15 mouse cellular contexts compared by ENCODE assay signal in the genomic region with DNA sequence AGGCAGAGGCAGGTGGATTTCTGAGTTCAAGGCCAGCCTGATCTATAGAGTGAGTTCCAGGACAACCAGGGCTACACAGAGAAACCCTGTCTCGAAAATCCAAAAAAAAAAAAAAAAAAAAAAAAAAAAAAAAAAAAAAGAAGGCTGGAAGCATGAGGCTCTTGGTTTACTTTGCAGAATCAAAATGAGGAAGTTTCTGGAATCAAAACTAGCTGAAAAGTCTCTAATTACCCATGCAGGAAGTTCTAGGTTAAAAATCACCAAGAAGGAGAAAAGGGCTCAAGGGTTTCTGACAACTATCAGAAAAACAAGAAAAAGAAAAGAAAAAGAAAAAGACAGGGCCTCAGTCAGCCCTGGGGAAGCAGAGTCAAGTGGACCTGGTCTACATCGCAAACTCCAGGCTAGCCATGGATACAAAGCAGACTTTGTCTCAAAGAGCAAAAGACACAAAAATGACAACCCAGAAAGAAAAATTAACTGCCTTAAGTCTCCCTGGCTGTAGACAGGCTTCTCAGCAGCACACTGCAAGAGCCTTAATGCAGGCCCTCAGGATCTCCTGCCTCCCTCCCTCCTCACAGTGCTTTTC. TPM values are rescaled to one million over a fixed set of nuclear protein-coding genes. Genes with fewer than 3 reads are reported as not detected.
DNase-seq lines count a peak whose midpoint lies in the region; ATAC-seq and TF ChIP-seq lines count a peak whose summit lies in the region.
"Had no signal": no experiment of that assay in that cellular context is flagged by ENCODE, and none has a peak within 500 bp of the region (broad histone marks: within the 10 kb centered on the region; RNA-seq: fewer than 3 reads in every experiment).

No protein-coding gene starts in this region.

- no peak overlapping the region for H3K9ac ChIP-seq in liver, adult 2 months (ENCODE audit: low read depth, low read length)
- no peak overlapping the region for H3K9ac ChIP-seq in liver, embryonic 11.5 days (ENCODE audit: low read depth, low read length)
- H3K9ac ChIP-seq: hindbrain, embryonic 14.5 days; neural tube, embryonic 13.5 days had no signal

- TF ChIP-seq POLR2A in liver, adult 2 months (IDR thresholded peaks at IDR 0.05; ENCODE audit: extremely low read depth, insufficient read depth, low read length) = no peak

- WGBS in liver, adult 2 months = 82% methylated on average over 2 of the region's 2 CpGs
- WGBS in liver, embryonic 11.5 days = 86% methylated on average over 2 of the region's 2 CpGs
- WGBS in macrophage (ENCODE audit: missing documents) = 17% methylated on average over 1 of the region's 2 CpGs

- no peak for ATAC-seq in liver, embryonic 11.5 days (replicated peaks; ENCODE audit: low FRiP score)

- H3K36me3 ChIP-seq in liver, adult 2 months (ENCODE audit: control insufficient read depth, insufficient read depth, low read length) = no peaks in the 10 kb centered on the region
- H3K36me3 ChIP-seq in liver, embryonic 11.5 days (ENCODE audit: control insufficient read depth, insufficient read depth, low read length) = no peaks in the 10 kb centered on the region
- H3K36me3 ChIP-seq in E14TG2a.4 (ENCODE audit: insufficient read depth, low read length) (peaks cover 41% of the 10 kb centered on the region), macrophage (ENCODE audit: inconsistent target) (no peaks in the 10 kb centered on the region)

- no peak overlapping the region for H3K4me2 ChIP-seq in liver, embryonic 11.5 days
- H3K4me2 ChIP-seq: heart, embryonic 11.5 days; hindbrain, embryonic 14.5 days; neural tube, embryonic 13.5 days had no signal

- no peaks in the 10 kb centered on the region for H3K9me3 ChIP-seq in liver, embryonic 11.5 days (ENCODE audit: control insufficient read depth, low read length)
- H3K9me3 ChIP-seq in E14TG2a.4 (ENCODE audit: low read length) = no peaks in the 10 kb centered on the region
- H3K9me3 ChIP-seq: G1E; neural tube, embryonic 13.5 days had no signal

- peaks cover 3% of the 10 kb centered on the region; the same call in 1 of the 2 replicates for H3K27me3 ChIP-seq in liver, adult 2 months (ENCODE audit: control insufficient read depth, insufficient read depth, low read length)
- no peaks in the 10 kb centered on the region for H3K27me3 ChIP-seq in liver, embryonic 11.5 days (replicated peaks; ENCODE audit: control insufficient read depth, insufficient read depth, low read length)
- H3K27me3 ChIP-seq in E14TG2a.4 (ENCODE audit: insufficient read depth, low read length) = no peaks in the 10 kb centered on the region
- H3K27me3 ChIP-seq: neural tube, embryonic 13.5 days had no signal

- H3K4me1 ChIP-seq in liver, adult 2 months (ENCODE audit: control insufficient read depth, insufficient read depth, low read length) = no peaks in the 10 kb centered on the region
- H3K4me1 ChIP-seq in liver, embryonic 11.5 days (replicated peaks; ENCODE audit: control insufficient read depth, insufficient read depth, low read length) = peaks cover 16% of the 10 kb centered on the region
- peaks cover 83% of the 10 kb centered on the region for H3K4me1 ChIP-seq in E14TG2a.4 (replicated peaks; ENCODE audit: low read depth, low read length)

- intact Hi-C loops in left cerebral cortex, postnatal 36 days (cut with DNase I) = no loop called here

- no peak overlapping the region for H3K4me3 ChIP-seq in liver, adult 2 months (ENCODE audit: insufficient read depth, low read depth, low read length)
- no peak overlapping the region for H3K4me3 ChIP-seq in liver, embryonic 11.5 days (ENCODE audit: low read depth, low read length)
- H3K4me3 ChIP-seq in E14TG2a.4 (replicated peaks; ENCODE audit: low read length) (peak overlapping the region; percentile 42), macrophage (ENCODE audit: inconsistent target) (no peak overlapping the region)
- H3K4me3 ChIP-seq: neural tube, embryonic 13.5 days had no signal

- no peak for TF ChIP-seq CTCF in liver, adult 2 months (IDR thresholded peaks at IDR 0.05; ENCODE audit: low read depth, low read length)
- no peak for TF ChIP-seq CTCF in E14TG2a.4 (conservative IDR thresholded peaks at IDR 0.05; ENCODE audit: low read length)

- 0 out of 2 replicates have a peak overlapping the region, but pooled peaks have one; percentile 5 for H3K27ac ChIP-seq in liver, adult 2 months (replicated peaks; ENCODE audit: insufficient read depth, low read depth, low read length)
- no peak overlapping the region for H3K27ac ChIP-seq in liver, embryonic 11.5 days (ENCODE audit: low read depth, low read length)
- peak overlapping the region; percentile 93 for H3K27ac ChIP-seq in macrophage
- H3K27ac ChIP-seq: hindbrain, embryonic 14.5 days; neural tube, embryonic 13.5 days had no signal

- DNase-seq in liver, adult 2 months (ENCODE audit: extremely low read depth, low read depth, low spot score) = no peak
- DNase-seq in liver, embryonic 11.5 days (ENCODE audit: low spot score) = no peak
- peak; percentile 25 for DNase-seq in MEL-GATA-1-ER (ENCODE audit: extremely low read depth, low read depth)
- DNase-seq in layer of hippocampus, adult 8-10 months (ENCODE audit: low spot score in 2 of 2) = no peak
- no peak for DNase-seq in left cerebral cortex, postnatal 36 days (ENCODE audit: low spot score in 2 of 2)
- no peak for DNase-seq in adrenal gland, adult 2 months
- DNase-seq: cerebellum, adult 8-10 months; kidney, postnatal 25 days; lung, postnatal 10 days had no signal

- H3K79me2 ChIP-seq in liver, adult 2 months (ENCODE audit: control insufficient read depth, insufficient read depth, low read length) = no peaks in the 10 kb centered on the region; the same call in 1 of the 2 replicates
- H3K79me2 ChIP-seq in macrophage (ENCODE audit: inconsistent target) = peaks cover 95% of the 10 kb centered on the region

RNA-seq across cellular contexts. Expression of gene Slc25a36, which starts 5.5 kb away (rescaled TPM):
- 8.3 and 10.9 TPM in 2 replicates for total RNA-seq in liver, adult 2 months (2014; rRNA removed)
- 0.41 and 0.95 TPM in 2 replicates for polyA plus RNA-seq in liver, adult 2 months (2012; rRNA removed)
- 37.2 and 38.6 TPM in 2 replicates for polyA plus RNA-seq in liver, embryonic 11.5 days (2014; fragmentation: Nextera tagmentation; extraction: Ambion mirVana)
- total RNA-seq in macrophage (2018; cell fraction: chromatin; rRNA removed) = 100 to 1,000 TPM; 101 to 374 (median 285) TPM
- total RNA-seq in macrophage (2018; cell fraction: cytosol; rRNA removed) = 10 to 100 TPM; 13.6 to 46.8 (median 28.4) TPM
- total RNA-seq in macrophage (2018; cell fraction: nucleus; rRNA removed) = 100 to 1,000 TPM in 25 of 26 experiments, 10 to 100 TPM in 1; 99.3 to 306 (median 200) TPM
- 26.4 to 34.9 TPM (median 30.1 TPM) in 3 replicates for polyA plus RNA-seq in macrophage (2018)
- 10 to 100 TPM; 70.8 to 93.0 (median 81.4) TPM for total RNA-seq in layer of hippocampus, adult 8-10 months (2022)
- 10 to 100 TPM; 59.0 to 86.8 TPM for total RNA-seq in left cerebral cortex, postnatal 36 days (2021)
- total RNA-seq in adrenal gland, adult 2 months (2021) = 10 to 100 TPM; 57.4 to 62.0 TPM
- polyA plus RNA-seq in adrenal gland, adult 2 months (2012; rRNA removed) = 7.1 and 8.5 TPM in 2 replicates
